Comparison of ENCODE assay signal across 8 mouse cellular contexts in the genomic region with DNA sequence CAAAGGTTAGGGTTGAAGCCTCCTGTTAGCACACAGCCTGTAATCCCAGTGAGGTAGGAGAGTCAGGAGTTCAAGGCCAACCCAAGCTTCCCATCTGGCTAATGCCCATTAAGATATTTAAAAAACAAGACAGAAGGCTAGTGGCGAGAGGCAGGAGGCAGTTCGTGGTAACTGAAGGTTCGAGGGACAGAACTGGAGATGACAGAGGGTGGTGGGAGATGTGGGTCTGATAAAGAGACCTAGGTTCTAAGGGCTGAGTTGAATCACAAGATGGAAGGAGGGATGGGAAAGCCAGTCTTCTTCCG. TPM values are rescaled to one million over a fixed set of nuclear protein-coding genes. Genes with fewer than 3 reads are reported as not detected.
DNase-seq lines count a peak whose midpoint lies in the region; ATAC-seq and TF ChIP-seq lines count a peak whose summit lies in the region.

A gene (plus strand): TSS at position 301 of the 305 bp plus-strand sequence.

- intact Hi-C loops in heart, postnatal 25 days (cut with DNase I), result no loop called here

- no peak for ATAC-seq in heart, embryonic 15.5 days (replicated peaks; ENCODE audit: insufficient number of reproducible peaks, insufficient read depth, low FRiP score, low read depth)
- ATAC-seq in hindbrain, embryonic 14.5 days (ENCODE audit: low FRiP score), result no peak
- ATAC-seq in liver, embryonic 15.5 days (ENCODE audit: insufficient read depth), result no peak

- peak within 1 kb of the TSS; percentile 97 for H3K4me2 ChIP-seq in heart, embryonic 15.5 days
- peak within 1 kb of the TSS; percentile 100 for H3K4me2 ChIP-seq in hindbrain, embryonic 14.5 days (replicated peaks)
- H3K4me2 ChIP-seq in liver, embryonic 15.5 days, result peak within 1 kb of the TSS; percentile 64

- H3K4me3 ChIP-seq in heart, embryonic 15.5 days, result peak within 1 kb of the TSS; percentile 50
- H3K4me3 ChIP-seq in bone marrow macrophage, adult 2 months (ENCODE audit: insufficient read depth, low read length), result peak within 1 kb of the TSS; percentile 42
- peak within 1 kb of the TSS; percentile 59 for H3K4me3 ChIP-seq in hindbrain, embryonic 14.5 days (replicated peaks; ENCODE audit: low read length)
- H3K4me3 ChIP-seq in liver, embryonic 15.5 days (replicated peaks), result peak within 1 kb of the TSS; percentile 38

- 37% methylated on average over 4 of the region's 4 CpGs for WGBS in heart, embryonic 15.5 days
- 21% methylated on average over 4 of the region's 4 CpGs for WGBS in hindbrain, embryonic 14.5 days
- WGBS in liver, embryonic 15.5 days (ENCODE audit: insufficient replicate concordance), result 30% methylated on average over 4 of the region's 4 CpGs

- no peak within 1 kb of the TSS for H3K27ac ChIP-seq in heart, embryonic 15.5 days
- no peak within 1 kb of the TSS for H3K27ac ChIP-seq in bone marrow macrophage, adult 2 months (ENCODE audit: insufficient read depth, low read depth, low read length)
- H3K27ac ChIP-seq in hindbrain, embryonic 14.5 days, result no peak within 1 kb of the TSS
- no peak within 1 kb of the TSS for H3K27ac ChIP-seq in liver, embryonic 15.5 days (replicated peaks)

- H3K9ac ChIP-seq in heart, embryonic 15.5 days, result peak within 1 kb of the TSS; percentile 59
- H3K9ac ChIP-seq in hindbrain, embryonic 14.5 days, result peak within 1 kb of the TSS; percentile 76
- H3K9ac ChIP-seq in liver, embryonic 15.5 days, result no peak within 1 kb of the TSS

- no peaks in the 10 kb centered on the region for H3K9me3 ChIP-seq in heart, embryonic 15.5 days (replicated peaks)
- H3K9me3 ChIP-seq in hindbrain, embryonic 14.5 days (ENCODE audit: control insufficient read depth, low read length), result no peaks in the 10 kb centered on the region
- H3K9me3 ChIP-seq in liver, embryonic 15.5 days (replicated peaks), result no peaks in the 10 kb centered on the region

- TF ChIP-seq POLR2A in bone marrow macrophage, adult 2 months (IDR thresholded peaks at IDR 0.05; ENCODE audit: borderline replicate concordance, low read depth, low read length), result no peak

- no peak for DNase-seq in heart, postnatal 25 days (ENCODE audit: low spot score)
- DNase-seq in hindbrain, embryonic 14.5 days (ENCODE audit: low spot score), result no peak
- DNase-seq in adrenal gland, adult 18-20 months (ENCODE audit: low spot score in 2 of 2), result no peak
- no peak for DNase-seq in Muller cell, postnatal 12 days (ENCODE audit: inconsistent ontology term)
- DNase-seq in thymus, adult 18-20 months, result no peak

- peaks cover 6% of the 10 kb centered on the region for H3K36me3 ChIP-seq in heart, embryonic 15.5 days
- H3K36me3 ChIP-seq in hindbrain, embryonic 14.5 days (replicated peaks; ENCODE audit: control insufficient read depth, insufficient read depth), result peaks cover 6% of the 10 kb centered on the region
- H3K36me3 ChIP-seq in liver, embryonic 15.5 days (replicated peaks), result peaks cover 5% of the 10 kb centered on the region

- no peak; the same call in 1 of the 2 replicates for TF ChIP-seq CTCF in bone marrow macrophage, adult 2 months (IDR thresholded peaks at IDR 0.05; ENCODE audit: low read depth, low read length)

- H3K27me3 ChIP-seq in heart, embryonic 15.5 days, result peaks cover 37% of the 10 kb centered on the region
- H3K27me3 ChIP-seq in hindbrain, embryonic 14.5 days (ENCODE audit: control insufficient read depth, insufficient read depth, low read length), result peaks cover 21% of the 10 kb centered on the region
- H3K27me3 ChIP-seq in liver, embryonic 15.5 days, result peaks cover 76% of the 10 kb centered on the region

- peaks cover 19% of the 10 kb centered on the region for H3K4me1 ChIP-seq in heart, embryonic 15.5 days (replicated peaks)
- H3K4me1 ChIP-seq in bone marrow macrophage, adult 2 months (ENCODE audit: control insufficient read depth, insufficient read depth, low read length), result no peaks in the 10 kb centered on the region
- H3K4me1 ChIP-seq in hindbrain, embryonic 14.5 days (replicated peaks; ENCODE audit: control insufficient read depth, insufficient read depth, low read length), result peaks cover 21% of the 10 kb centered on the region
- H3K4me1 ChIP-seq in liver, embryonic 15.5 days (replicated peaks), result peaks cover 7% of the 10 kb centered on the region

RNA-seq across cellular contexts. Expression of the gene that starts here (rescaled TPM):
- 0.53 TPM in 1 of 2 replicates, not detected in the other for polyA plus RNA-seq in heart, embryonic 15.5 days (2015; fragmentation: Nextera tagmentation; extraction: Ambion mirVana)
- total RNA-seq in heart, postnatal 25 days (2021), result not detected
- polyA plus RNA-seq in bone marrow macrophage, adult 2 months (2012; ENCODE audit: insufficient read depth, insufficient read length, missing spikeins), result not detected in 2 replicates
- polyA plus RNA-seq in hindbrain, embryonic 14.5 days (2014; fragmentation: Nextera tagmentation; extraction: Ambion mirVana), result 16.5 and 25.7 TPM in 2 replicates
- 0.09 TPM in 1 of 2 replicates, not detected in the other for polyA plus RNA-seq in liver, embryonic 15.5 days (2015; fragmentation: Nextera tagmentation; extraction: Ambion mirVana)
- total RNA-seq in adrenal gland, adult 18-20 months (2021), result under 1 TPM; 0.13 to 0.50 TPM

Comparison
In these comparisons a context has a peak if more than half of its experiments do, and no peak if none do; other contexts are left out.
1. RNA of the gene that starts here (polyA plus RNA-seq): 16.5 to 25.7 TPM in hindbrain, embryonic 14.5 days; 0.53 TPM in heart, embryonic 15.5 days, 0.09 TPM in liver, embryonic 15.5 days and not detected in bone marrow macrophage, adult 2 months; every median in the first group is over 10 times any median in the second.
2. Peak in every context shown above with its lines, with median percentiles within 50 percentile points of each other: H3K4me2 ChIP-seq and H3K4me3 ChIP-seq.